Mouse (Mus musculus) heart, adult 11 months (tissue): ENCODE results near the gene Olfr96.

Source experiments
- DNase-seq: peaks from one replicate; pipeline ENCODE4 v3.0.0; 2022

Olfr96 gene

GRCm38 (mm10) chr17:37275626-37276248 is 55.8 kb downstream of the Olfr96 start:
- no peak for DNase-seq
